Mouse (Mus musculus) hindbrain, embryonic 11.5 days (tissue): ENCODE results near the gene Acta1. TPM values are rescaled to one million over a fixed set of nuclear protein-coding genes. Genes with fewer than 3 reads are reported as not detected.

Experiments used
- ATAC-seq: fragments of 200-750 bp; cut with Nextera tagmentation; 2 replicates; pipeline ENCODE4 v1.8.0; 2017; ENCODE audit warnings: mild to moderate bottlenecking, moderate TSS enrichment, moderate library complexity; ENCODE audit not compliant: low FRiP score
- DNase-seq: peaks from one replicate; pipeline ENCODE4 v3.0.0-alpha.2; 2015; ENCODE audit warnings: low spot score
- H3K27ac ChIP-seq: fragments of 300-500 bp; sonication (generic); 2 replicates; pipeline ENCODE4 v1.5.1; 2014; ENCODE audit warnings: mild to moderate bottlenecking, low read depth, low read length
- H3K27me3 ChIP-seq: fragments of 300-500 bp; sonication (generic); 2 replicates; pipeline ENCODE4 v1.6.1; 2014; ENCODE audit warnings: mild to moderate bottlenecking, low read length, moderate library complexity, mixed read lengths; ENCODE audit not compliant: control insufficient read depth, insufficient read depth
- H3K36me3 ChIP-seq: fragments of 300-500 bp; sonication (generic); 2 replicates; pipeline ENCODE4 v1.6.1; 2014; ENCODE audit warnings: mild to moderate bottlenecking, low read length, moderate library complexity, mixed read lengths; ENCODE audit not compliant: control insufficient read depth, insufficient read depth
- H3K4me1 ChIP-seq: fragments of 300-500 bp; sonication (generic); replicated peaks from 2 replicates; pipeline ENCODE4 v1.6.1; 2014; ENCODE audit warnings: low read length, mixed read lengths; ENCODE audit not compliant: control insufficient read depth, insufficient read depth
- H3K4me2 ChIP-seq: fragments of 300-500 bp; sonication (generic); replicated peaks from 2 replicates; pipeline ENCODE4 v1.6.1; 2014; ENCODE audit warnings: mild to moderate bottlenecking, low read depth, low read length
- H3K4me3 ChIP-seq: fragments of 300-500 bp; sonication (generic); 2 replicates; pipeline ENCODE4 v1.5.1; 2014; ENCODE audit warnings: low read depth, low read length
- H3K9ac ChIP-seq: fragments of 300-500 bp; sonication (generic); 2 replicates; pipeline ENCODE4 v1.6.1; 2014; ENCODE audit warnings: low read depth, low read length
- H3K9me3 ChIP-seq: fragments of 300-500 bp; sonication (generic); 2 replicates; pipeline ENCODE4 v1.6.1; 2016; ENCODE audit warnings: low read length; ENCODE audit not compliant: control insufficient read depth
- WGBS: fragments of 180-500 bp; shearing (Covaris S2); extraction: QIAGEN DNeasy Blood & Tissue Kit; methylation state at CpG from one replicate; pipeline ENCODE4 v1.1.7; 2014; 5-methylcytosine and 5-hydroxymethylcytosine counted together
- polyA plus RNA-seq: library from polyadenylated mRNA; unstranded; fragments of >200 nt; fragmentation: Nextera tagmentation; extraction: Ambion mirVana; gene quantifications from 2 replicates; pipeline ENCODE4 v1.2.1, GENCODE M21; 2014

Acta1 gene
- polyA plus RNA-seq, 1 experiment from 2014 or later, result 5.2 TPM

DNA sequence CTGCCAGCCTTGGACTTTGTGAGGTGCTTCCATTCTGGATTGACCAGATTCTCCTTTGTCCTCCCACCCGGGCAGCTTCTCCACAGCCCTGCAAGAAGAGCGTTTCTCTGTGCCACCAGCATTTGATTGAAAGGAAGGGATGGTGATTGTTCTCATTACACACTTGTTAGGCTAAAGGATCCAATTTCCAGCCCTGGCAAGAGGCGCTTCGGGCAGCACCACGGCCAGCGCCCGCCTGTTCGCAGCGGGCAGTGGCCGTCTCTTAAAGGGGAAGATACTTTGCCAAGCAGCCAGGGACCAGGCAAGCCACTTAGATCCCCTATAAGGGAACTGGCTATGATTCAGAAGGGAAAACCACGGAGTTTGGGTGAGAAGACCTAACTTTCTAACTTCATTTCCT is 3.3 kb downstream of the Acta1 start:
- Histone ChIP-seq H3K4me1 (peaks cover 3% of the 10 kb centered on the region; the same call in 1 of the 2 replicates), H3K36me3 (no peaks in the 10 kb centered on the region), H3K27ac (no peak overlapping the region), H3K27me3 (peaks cover 55% of the 10 kb centered on the region), H3K9me3 (no peaks in the 10 kb centered on the region), H3K9ac (no peak overlapping the region), H3K4me2 (peak overlapping the region; percentile 61), H3K4me3 (peak overlapping the region; percentile 36)
- WGBS, result under 1% methylated on average over 11 of the region's 11 CpGs
- peak; percentile 74 for DNase-seq
- ATAC-seq, result no peak

DNA sequence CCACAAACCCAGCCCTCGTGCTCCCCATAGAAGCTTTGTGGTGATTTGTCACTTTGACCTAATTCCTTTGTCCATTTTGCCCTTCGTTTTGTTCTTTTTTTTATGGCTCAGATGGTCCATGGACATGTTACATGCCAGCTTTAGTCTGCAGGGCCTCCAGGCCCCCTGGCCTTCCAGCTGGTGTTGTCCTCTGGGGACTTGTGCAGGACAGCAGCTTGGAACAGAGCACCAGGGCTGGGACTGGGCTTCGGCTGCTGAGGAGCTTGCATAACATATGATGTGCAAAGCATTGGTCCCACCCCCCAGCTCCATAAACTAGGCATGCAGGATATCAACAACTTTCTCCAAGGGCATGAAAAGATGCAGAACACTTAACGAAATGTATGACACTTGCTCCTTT is 4.8 kb downstream of the Acta1 start:
- WGBS, result 71% methylated on average over 4 of the region's 4 CpGs
- Histone ChIP-seq H3K9me3 (no peaks in the 10 kb centered on the region), H3K4me2 (no peak overlapping the region), H3K27me3 (peaks cover 46% of the 10 kb centered on the region), H3K9ac (no peak overlapping the region), H3K36me3 (no peaks in the 10 kb centered on the region), H3K27ac (no peak overlapping the region), H3K4me3 (no peak overlapping the region), H3K4me1 (peaks cover 3% of the 10 kb centered on the region)
- ATAC-seq, result no peak
- no peak for DNase-seq

DNA sequence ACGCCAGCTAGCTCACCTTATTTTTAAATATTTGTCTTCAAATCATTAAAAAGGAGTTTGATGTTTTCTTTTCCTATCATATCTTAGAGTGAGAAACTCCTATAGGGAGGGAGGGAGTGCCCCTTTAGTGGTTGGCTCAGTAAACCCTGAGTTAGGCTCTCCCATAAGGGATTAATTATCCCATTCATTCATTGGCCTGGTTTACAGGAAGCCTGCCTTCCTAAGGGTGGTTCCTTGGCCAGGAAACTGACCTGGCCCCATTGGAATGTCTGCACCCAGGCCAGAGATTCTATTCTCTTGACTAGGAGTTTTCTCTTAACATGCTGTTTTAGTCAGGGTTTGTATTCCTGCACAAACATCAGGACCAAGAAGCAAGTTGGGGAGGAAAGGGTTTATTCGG is 6.6 kb downstream of the Acta1 start:
- no peaks in the 10 kb centered on the region for H3K36me3 ChIP-seq
- H3K9me3 ChIP-seq, result no peaks in the 10 kb centered on the region
- 92% methylated on average over 2 of the region's 2 CpGs for WGBS
- no peak overlapping the region for H3K4me2 ChIP-seq
- ATAC-seq, result no peak
- peaks cover 10% of the 10 kb centered on the region for H3K4me1 ChIP-seq
- no peak overlapping the region for H3K4me3 ChIP-seq
- no peak overlapping the region for H3K9ac ChIP-seq
- no peak overlapping the region for H3K27ac ChIP-seq
- peaks cover 28% of the 10 kb centered on the region for H3K27me3 ChIP-seq
- no peak for DNase-seq

DNA sequence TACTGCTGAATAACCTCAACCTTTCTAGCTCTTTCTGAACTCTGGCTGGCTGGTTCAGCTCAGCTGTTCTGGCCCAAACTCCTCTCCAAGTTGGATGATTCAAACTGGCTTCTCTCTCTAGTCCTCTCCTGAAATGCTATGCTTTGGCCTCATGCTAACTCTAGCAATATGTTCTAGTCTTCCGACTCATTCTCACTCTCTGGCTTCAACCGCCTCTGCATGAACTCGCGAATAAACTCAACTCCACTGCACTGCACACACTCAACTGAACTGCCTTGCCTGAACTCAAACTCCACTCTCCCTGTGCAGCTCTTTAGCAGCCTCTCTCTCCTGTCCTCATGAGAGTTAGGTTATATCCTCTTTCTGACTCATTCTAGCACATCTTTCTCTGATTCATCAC is 7.4 kb downstream of the Acta1 start:
- ATAC-seq (no peak), DNase-seq (no peak)
- peaks cover 21% of the 10 kb centered on the region for H3K27me3 ChIP-seq
- H3K36me3 ChIP-seq, result no peaks in the 10 kb centered on the region
- H3K4me1 ChIP-seq, result peaks cover 7% of the 10 kb centered on the region; the same call in 1 of the 2 replicates
- no peaks in the 10 kb centered on the region for H3K9me3 ChIP-seq
- H3K27ac ChIP-seq, result no peak overlapping the region
- WGBS, result 89% methylated on average over 4 of the region's 4 CpGs
- H3K9ac ChIP-seq, result no peak overlapping the region
- H3K4me3 ChIP-seq, result no peak overlapping the region
- no peak overlapping the region for H3K4me2 ChIP-seq

DNA sequence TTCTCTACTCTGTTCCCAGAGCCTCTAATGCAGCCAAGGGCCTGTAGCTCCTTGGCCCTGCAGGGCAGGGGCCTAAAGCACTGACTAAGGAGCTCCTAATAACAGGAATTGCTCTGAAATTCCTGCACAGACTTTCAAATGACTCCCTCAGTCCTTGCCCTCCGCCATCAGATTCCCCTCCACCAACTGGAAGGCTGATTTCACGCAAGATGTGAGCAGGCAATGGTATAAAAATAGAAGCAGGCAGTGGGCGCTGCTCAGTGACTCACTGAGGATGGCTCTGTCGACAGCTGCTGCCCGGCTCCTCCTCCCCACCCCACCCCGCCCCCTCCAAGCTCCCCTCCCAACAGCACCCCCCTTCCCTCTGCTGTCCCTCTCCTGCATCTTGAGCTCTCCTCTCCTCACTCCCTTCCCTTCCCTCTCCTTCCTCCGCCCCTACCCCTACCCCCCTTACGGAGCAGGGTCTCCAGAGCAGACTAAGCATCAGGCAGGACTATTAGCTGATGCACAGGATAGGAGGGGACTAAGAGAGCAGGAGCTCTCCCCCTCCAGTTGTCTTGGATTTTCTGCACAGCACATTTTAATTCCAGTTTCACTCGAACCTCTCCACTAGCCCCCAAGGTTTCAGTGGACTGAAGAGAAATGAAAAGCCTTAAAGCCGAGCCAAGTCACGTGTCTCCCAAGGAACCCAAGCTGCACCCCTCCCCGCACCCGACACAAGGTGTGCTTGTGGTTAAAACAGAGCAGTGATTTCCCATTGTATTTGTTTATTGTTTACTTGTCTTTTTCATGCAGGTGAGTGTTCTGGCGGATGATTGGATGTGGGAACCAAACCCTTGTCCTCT is 9.6 kb downstream of the Acta1 start:
- H3K9me3 ChIP-seq, result no peaks in the 10 kb centered on the region
- H3K9ac ChIP-seq, result no peak overlapping the region
- DNase-seq (peak; percentile 30), ATAC-seq (peak; percentile 71)
- H3K27me3 ChIP-seq, result no peaks in the 10 kb centered on the region
- H3K36me3 ChIP-seq, result no peaks in the 10 kb centered on the region
- H3K4me1 ChIP-seq, result peaks cover 7% of the 10 kb centered on the region; the same call in 1 of the 2 replicates
- no peak overlapping the region for H3K27ac ChIP-seq
- no peak overlapping the region for H3K4me2 ChIP-seq
- no peak overlapping the region for H3K4me3 ChIP-seq
- WGBS, result 8% methylated on average over 11 of the region's 14 CpGs

DNA sequence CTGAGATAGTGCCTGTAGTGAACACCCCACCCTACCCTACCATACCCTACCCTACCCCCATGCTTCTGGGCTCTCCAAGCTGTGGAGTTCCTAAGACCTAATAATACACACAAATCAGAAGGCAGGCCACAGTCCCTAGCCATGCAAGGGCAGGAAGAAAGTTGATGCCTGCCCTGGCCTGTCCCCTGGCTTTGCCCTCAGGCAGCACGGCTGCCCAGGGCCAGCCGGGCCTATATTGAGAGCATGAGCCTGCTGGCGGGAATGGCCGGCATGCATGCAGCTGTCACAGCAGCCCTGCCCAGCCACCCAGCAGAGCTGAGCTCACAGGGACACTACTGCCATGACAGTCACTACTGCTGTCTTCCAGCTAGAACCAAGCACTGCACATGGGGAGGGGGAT is 11.5 kb downstream of the Acta1 start:
- H3K9me3 ChIP-seq, result no peaks in the 10 kb centered on the region
- H3K36me3 ChIP-seq, result no peaks in the 10 kb centered on the region
- DNase-seq, result no peak
- H3K4me2 ChIP-seq, result no peak overlapping the region
- H3K27ac ChIP-seq, result no peak overlapping the region
- H3K9ac ChIP-seq, result no peak overlapping the region
- peaks cover 7% of the 10 kb centered on the region; the same call in 1 of the 2 replicates for H3K4me1 ChIP-seq
- ATAC-seq, result no peak
- H3K4me3 ChIP-seq, result no peak overlapping the region
- no peaks in the 10 kb centered on the region for H3K27me3 ChIP-seq
- 66% methylated on average over 4 of the region's 4 CpGs for WGBS

DNA sequence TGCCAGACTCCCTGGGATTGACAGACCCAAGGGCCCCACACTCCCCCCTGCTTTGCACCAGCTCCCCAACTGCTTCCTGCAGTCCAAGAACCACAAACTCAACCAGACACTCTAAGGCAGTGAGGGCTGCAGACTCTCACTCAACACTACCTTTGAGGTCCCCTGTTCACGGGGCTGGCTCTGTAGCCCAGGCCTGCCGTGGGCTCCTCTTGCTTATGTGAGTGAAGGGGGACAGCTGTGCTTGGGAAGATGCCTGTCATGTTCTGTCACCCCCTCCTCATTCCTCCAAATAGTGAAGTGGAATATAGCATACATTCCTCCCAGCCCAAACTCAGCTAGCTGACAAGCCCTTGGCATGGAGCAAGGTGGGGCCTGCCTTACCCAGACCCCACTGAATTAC is 12.1 kb downstream of the Acta1 start:
- Histone ChIP-seq H3K27ac (no peak overlapping the region), H3K27me3 (no peaks in the 10 kb centered on the region), H3K9me3 (no peaks in the 10 kb centered on the region), H3K9ac (no peak overlapping the region), H3K4me2 (no peak overlapping the region), H3K4me1 (peaks cover 7% of the 10 kb centered on the region; the same call in 1 of the 2 replicates), H3K36me3 (no peaks in the 10 kb centered on the region), H3K4me3 (no peak overlapping the region)
- DNase-seq (no peak), ATAC-seq (no peak)
- WGBS, result 81% methylated on average over 2 of the region's 2 CpGs

DNA sequence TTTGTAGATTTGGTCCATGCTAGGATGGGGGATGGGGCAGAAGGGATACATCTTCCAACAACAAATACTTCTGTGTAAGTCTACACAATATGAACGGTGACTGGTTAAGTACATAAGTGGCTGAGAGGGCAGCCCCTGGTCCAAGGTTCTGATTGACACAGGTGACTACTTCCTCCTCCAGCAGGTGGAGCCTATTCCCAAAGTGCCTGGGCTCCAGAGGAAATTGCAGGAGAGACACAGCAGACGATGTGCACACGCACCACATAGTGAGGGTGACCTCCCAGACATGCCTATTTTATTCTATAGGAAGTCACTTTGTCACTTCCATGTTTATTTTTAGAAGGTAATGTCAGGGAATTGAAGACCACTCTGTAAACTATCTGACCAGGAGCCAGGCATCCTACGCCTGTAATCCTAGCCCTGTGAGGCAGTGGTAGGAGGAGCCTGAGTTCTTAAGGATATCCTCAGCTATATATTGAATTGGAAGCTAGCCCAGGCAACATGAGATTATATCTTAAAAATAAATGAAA is 13.7 kb downstream of the Acta1 start:
- 63% methylated on average over 4 of the region's 4 CpGs for WGBS
- ATAC-seq, result no peak
- H3K27ac ChIP-seq, result no peak overlapping the region
- H3K4me1 ChIP-seq, result peaks cover 7% of the 10 kb centered on the region; the same call in 1 of the 2 replicates
- no peak overlapping the region for H3K9ac ChIP-seq
- H3K36me3 ChIP-seq, result no peaks in the 10 kb centered on the region
- H3K27me3 ChIP-seq, result no peaks in the 10 kb centered on the region
- H3K9me3 ChIP-seq, result no peaks in the 10 kb centered on the region
- no peak overlapping the region for H3K4me3 ChIP-seq
- no peak for DNase-seq
- no peak overlapping the region for H3K4me2 ChIP-seq

DNA sequence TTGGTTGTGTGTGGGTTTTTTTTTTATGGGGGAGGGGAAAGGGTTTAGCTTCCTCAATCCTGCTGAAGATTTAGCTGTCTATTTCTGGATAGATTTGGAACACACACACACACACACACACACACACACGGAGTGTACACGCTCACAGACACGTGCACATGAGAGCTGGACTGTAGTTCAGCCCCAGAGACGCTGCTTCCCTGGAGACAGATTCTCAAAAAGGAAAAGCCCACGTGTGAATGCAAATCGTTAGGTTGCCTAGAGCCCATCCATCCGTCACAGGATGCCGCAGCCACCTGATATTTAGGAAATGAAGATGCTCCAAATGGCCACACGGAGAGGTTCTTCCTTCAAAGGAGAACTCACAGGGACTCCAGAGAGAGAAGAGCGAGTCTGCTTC is 14.3 kb downstream of the Acta1 start:
- 66% methylated on average over 10 of the region's 10 CpGs for WGBS
- no peaks in the 10 kb centered on the region for H3K9me3 ChIP-seq
- no peak overlapping the region for H3K27ac ChIP-seq
- no peak overlapping the region for H3K9ac ChIP-seq
- H3K36me3 ChIP-seq, result no peaks in the 10 kb centered on the region
- peaks cover 7% of the 10 kb centered on the region; the same call in 1 of the 2 replicates for H3K4me1 ChIP-seq
- H3K4me2 ChIP-seq, result no peak overlapping the region
- H3K27me3 ChIP-seq, result no peaks in the 10 kb centered on the region
- no peak overlapping the region for H3K4me3 ChIP-seq
- no peak for DNase-seq
- no peak for ATAC-seq
